Mouse (Mus musculus) erythroblast, embryonic 14.5 days (primary cell): Measurements from ENCODE around the gene Il31ra. TPM values are rescaled to one million over a fixed set of nuclear protein-coding genes. Genes with fewer than 3 reads are reported as not detected.

Experiments used
- H3K27me3 ChIP-seq: 2 replicates; pipeline ENCODE4 v1.6.1; 2012; ENCODE audit warnings: inconsistent platforms; ENCODE audit not compliant: control insufficient read depth
- H3K36me3 ChIP-seq: 2 replicates; pipeline ENCODE4 v1.6.1; 2012; ENCODE audit warnings: mild to moderate bottlenecking, inconsistent platforms; ENCODE audit not compliant: control insufficient read depth
- H3K4me1 ChIP-seq: 2 replicates; pipeline ENCODE4 v1.6.1; 2012; ENCODE audit warnings: inconsistent platforms; ENCODE audit not compliant: control insufficient read depth
- H3K4me3 ChIP-seq: replicated peaks from 2 replicates; pipeline ENCODE3; 2012; ENCODE audit warnings: moderate library complexity, mild to moderate bottlenecking, inconsistent platforms
- H3K9me3 ChIP-seq: 2 replicates; pipeline ENCODE4 v1.6.1; 2012; ENCODE audit warnings: low read length, inconsistent platforms, mixed read lengths; ENCODE audit not compliant: control insufficient read depth
- GATA1 ChIP-seq: IDR thresholded peaks from 2 replicates; pipeline ENCODE4 v1.6.1; 2012; ENCODE audit warnings: low read length, inconsistent platforms, mixed read lengths
- TAL1 ChIP-seq: IDR thresholded peaks from 3 replicates; pipeline ENCODE4 v1.6.1; 2012; ENCODE audit warnings: low read length, inconsistent platforms, mixed read lengths
- polyA plus RNA-seq: library from polyadenylated mRNA; stranded (reverse); fragments of >175 nt; gene quantifications from 2 replicates; pipeline ENCODE4 v1.2.3, GENCODE M21; 2012

Gene Il31ra
- polyA plus RNA-seq, 1 experiment, result not detected

DNA sequence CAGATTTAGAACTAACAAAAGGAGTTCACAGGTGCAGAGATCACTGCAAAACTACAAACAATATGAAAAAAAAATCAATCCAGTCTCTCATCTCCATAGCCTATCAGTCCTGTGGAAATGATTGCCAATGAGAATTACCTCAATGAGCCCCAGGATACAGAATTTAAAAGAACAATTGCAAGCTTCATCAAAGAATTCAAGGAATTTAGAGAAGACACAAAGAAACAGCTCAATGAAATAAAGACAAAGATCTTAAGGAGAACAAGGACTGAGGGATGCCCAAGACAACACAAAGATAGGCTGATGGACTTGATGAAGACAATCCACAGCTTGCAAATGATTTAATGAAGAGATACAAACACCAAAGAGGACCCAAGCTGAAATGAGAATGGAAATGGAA is 20.4 kb downstream of the Il31ra start:
- Histone ChIP-seq H3K27me3 (no peaks in the 10 kb centered on the region), H3K36me3 (no peaks in the 10 kb centered on the region), H3K9me3 (no peaks in the 10 kb centered on the region), H3K4me3 (no peak overlapping the region), H3K4me1 (no peaks in the 10 kb centered on the region)
- TF ChIP-seq TAL1 (no peak), GATA1 (no peak)

DNA sequence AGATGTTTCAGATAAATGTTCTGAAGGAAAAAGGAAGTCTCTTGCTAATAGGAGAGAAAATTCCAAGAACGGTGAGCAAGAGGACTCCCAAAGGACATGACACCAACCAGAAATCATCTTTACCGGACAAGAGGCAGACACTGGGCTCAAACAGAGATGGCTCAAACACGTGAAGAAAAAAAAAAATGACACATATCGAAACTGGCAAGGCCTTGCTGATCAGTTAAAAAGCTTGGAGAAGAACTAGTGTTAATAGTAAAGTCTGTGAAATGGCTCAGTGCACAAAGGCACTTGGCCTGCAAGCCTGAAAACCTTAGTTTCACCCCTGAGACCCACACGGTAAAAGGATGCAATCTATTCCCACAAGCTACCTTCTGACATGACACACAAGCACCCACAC is 23.4 kb downstream of the Il31ra start:
- Histone ChIP-seq H3K4me1 (no peaks in the 10 kb centered on the region), H3K36me3 (no peaks in the 10 kb centered on the region), H3K27me3 (no peaks in the 10 kb centered on the region), H3K9me3 (no peaks in the 10 kb centered on the region), H3K4me3 (no peak overlapping the region)
- TF ChIP-seq TAL1 (no peak), GATA1 (no peak)

DNA sequence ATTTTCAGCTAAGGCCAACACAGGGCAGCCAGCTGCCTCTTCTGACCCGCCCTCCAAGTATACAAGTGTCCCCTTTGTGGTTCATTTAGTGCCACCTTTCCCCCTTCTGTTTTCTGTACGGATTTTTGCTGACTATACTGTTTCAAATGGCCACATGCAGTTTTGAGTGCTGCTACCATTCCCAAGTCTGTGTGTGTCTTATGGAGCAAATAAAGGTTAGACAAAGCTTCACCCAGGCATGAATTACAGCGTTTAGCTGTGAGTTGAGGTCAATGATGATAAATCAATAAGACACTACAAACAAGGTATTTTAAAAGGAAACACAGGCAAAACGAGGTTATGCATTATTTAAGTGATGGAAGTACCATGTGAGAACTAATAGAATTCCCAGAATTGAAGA is 24.6 kb downstream of the Il31ra start:
- TF ChIP-seq GATA1 (no peak), TAL1 (no peak)
- Histone ChIP-seq H3K4me1 (no peaks in the 10 kb centered on the region), H3K27me3 (no peaks in the 10 kb centered on the region), H3K4me3 (no peak overlapping the region), H3K9me3 (no peaks in the 10 kb centered on the region), H3K36me3 (no peaks in the 10 kb centered on the region)

DNA sequence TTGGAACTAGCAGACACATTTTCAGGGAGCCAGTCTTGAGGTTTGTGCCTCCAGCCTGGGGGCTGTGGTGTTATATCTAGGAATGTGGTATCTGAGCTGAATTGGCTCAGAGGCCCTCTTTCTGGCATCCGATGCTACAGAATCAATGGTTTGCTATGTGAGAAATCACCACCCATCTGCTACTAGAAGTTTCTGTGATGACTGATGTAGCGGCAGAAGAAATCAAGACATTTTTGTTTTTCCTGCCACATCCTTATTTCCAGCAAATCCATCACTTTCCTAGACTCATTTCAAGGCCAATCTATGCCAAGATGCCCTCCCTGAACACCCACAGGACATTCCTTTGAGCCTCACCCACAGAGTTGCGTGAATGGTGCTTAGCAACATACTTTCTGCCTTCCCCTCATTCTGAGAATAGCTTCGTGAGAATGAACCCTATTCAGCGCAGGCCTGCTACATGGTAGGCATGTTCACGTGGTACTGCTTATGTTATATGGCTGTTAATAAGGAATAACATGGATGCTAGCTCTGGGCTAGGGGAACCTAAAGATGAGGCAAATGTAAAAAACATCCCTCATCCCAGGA is 33.5 kb downstream of the Il31ra start:
- Histone ChIP-seq H3K36me3 (no peaks in the 10 kb centered on the region), H3K9me3 (no peaks in the 10 kb centered on the region), H3K4me3 (no peak overlapping the region), H3K27me3 (no peaks in the 10 kb centered on the region; the same call in 1 of the 2 replicates), H3K4me1 (no peaks in the 10 kb centered on the region)
- no peak for TF ChIP-seq GATA1
- no peak for TF ChIP-seq TAL1

DNA sequence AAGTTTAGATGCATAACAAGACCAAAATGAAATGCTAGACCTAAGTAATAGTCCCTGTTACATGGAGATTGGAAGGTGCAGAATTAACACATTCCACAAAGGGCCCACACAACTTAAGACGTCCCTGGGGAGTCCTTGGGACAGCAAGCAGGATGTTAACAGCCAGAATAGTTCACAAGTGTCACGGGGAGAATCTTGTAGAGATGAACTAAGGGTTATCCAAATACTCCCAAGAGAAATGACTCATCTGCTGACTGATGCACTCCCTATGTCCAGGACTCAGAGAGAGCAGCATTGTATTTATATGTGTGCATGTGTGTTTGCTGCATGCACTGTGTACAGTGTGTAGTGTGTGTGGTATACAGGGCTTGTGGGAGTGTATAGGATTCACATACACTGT is 37.7 kb downstream of the Il31ra start:
- no peaks in the 10 kb centered on the region for H3K36me3 ChIP-seq
- no peaks in the 10 kb centered on the region for H3K4me1 ChIP-seq
- no peak for TF ChIP-seq TAL1
- no peak for TF ChIP-seq GATA1
- H3K27me3 ChIP-seq, result no peaks in the 10 kb centered on the region; the same call in 1 of the 2 replicates
- H3K4me3 ChIP-seq, result no peak overlapping the region
- no peaks in the 10 kb centered on the region for H3K9me3 ChIP-seq

DNA sequence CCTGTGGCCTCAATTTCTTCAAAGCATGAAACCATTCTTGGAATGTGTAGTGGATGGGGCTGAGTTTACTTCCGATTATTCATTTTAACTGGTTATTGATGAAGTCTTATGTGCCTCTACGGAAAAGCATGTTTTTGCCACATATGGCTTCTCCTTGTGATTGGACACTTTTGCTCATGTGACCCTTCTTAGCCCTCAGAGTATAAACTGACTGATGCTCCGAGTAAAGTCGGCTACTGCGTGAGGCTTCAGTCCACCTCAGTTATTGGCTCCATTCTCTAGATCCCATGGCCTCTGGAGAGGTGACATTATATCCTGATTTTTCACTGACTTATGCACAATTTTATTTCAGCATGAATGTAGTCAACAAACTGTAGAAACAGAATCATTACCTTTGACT is 40.9 kb downstream of the Il31ra start:
- Histone ChIP-seq H3K4me1 (no peaks in the 10 kb centered on the region), H3K9me3 (no peaks in the 10 kb centered on the region), H3K4me3 (no peak overlapping the region), H3K27me3 (no peaks in the 10 kb centered on the region), H3K36me3 (no peaks in the 10 kb centered on the region)
- TF ChIP-seq TAL1 (no peak), GATA1 (no peak)

DNA sequence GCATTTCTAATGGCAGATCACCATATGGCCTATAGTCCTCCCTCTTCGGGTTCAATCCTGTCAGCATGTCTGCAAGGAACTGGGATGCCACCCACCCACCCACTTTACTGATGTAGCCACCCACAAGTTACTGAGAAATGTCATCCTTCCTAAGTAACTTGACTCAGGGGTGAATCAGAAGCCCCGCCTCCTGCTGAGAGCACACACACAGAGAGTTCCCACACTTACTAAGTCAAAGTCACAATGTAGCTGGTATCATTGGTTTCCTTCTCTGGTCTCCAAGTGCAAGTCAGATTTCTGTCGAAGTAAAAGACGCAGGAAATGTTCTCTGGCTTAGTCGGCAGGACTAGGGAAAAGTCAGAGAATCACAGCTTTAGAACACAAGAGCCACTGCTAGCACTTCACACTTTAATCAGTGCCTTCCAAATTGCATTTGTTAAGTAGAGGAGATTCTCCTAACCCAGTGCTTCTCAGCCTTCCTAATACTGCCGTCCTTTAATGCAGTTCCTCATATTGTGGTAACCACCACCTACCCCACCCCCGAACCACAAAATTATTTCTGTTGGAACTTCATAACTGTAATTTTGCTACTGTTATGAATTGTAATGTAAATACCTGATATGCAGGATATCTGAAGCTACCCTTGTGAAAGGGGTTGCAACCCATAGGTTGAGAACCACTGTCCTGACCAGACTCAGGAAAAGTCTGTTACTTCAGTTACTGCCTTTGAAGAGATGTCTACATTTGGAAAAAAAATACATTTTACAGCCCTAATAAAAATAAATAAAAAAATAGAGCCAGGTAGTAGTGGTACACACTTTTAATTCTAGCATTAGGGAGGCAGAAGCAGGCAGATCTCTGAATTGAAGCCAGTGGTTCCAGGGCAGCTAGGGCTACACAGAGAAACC is 42.3 kb downstream of the Il31ra start:
- Histone ChIP-seq H3K27me3 (no peaks in the 10 kb centered on the region), H3K36me3 (no peaks in the 10 kb centered on the region), H3K9me3 (no peaks in the 10 kb centered on the region), H3K4me3 (no peak overlapping the region), H3K4me1 (no peaks in the 10 kb centered on the region)
- TF ChIP-seq TAL1, result no peak
- no peak for TF ChIP-seq GATA1

DNA sequence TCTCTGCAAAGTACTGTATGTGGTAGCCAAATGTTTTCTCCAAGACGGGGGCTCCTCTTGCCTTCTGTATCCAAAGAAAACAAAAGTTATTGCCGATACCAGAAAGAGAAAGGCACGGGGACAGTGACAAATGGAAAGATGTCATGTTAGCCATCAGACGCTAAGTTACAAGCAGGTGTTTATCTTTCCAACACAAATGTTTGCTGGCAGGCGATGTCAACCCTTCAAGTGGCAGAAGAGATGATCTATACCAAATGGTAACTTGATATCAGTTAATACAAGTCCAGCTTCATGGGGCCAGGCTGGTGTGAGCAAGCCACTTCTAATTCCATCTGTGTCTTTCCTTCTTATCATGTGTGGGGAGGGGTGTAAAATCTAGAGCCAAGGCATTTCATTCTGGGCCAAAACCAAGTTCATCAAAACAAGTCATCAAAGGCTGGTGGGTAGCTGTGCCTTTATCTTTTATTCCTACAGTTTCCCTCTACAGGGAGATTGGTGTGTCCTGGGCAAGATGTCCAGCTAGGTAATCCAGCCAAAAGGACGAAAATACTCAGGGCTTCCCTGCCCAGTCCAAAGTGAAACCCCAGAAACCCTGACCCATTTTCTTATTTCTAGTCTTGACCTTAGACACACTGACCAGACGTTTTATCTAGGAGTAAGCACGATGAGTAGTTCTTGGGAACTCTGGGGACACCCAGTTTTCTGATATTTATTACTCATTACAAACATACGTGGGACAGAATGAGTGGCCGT is 52.8 kb downstream of the Il31ra start:
- no peaks in the 10 kb centered on the region for H3K36me3 ChIP-seq
- peaks cover 12% of the 10 kb centered on the region for H3K4me1 ChIP-seq
- H3K27me3 ChIP-seq, result no peaks in the 10 kb centered on the region; the same call in 1 of the 2 replicates
- H3K9me3 ChIP-seq, result no peaks in the 10 kb centered on the region
- TF ChIP-seq GATA1 (no peak), TAL1 (no peak)
- no peak overlapping the region for H3K4me3 ChIP-seq

DNA sequence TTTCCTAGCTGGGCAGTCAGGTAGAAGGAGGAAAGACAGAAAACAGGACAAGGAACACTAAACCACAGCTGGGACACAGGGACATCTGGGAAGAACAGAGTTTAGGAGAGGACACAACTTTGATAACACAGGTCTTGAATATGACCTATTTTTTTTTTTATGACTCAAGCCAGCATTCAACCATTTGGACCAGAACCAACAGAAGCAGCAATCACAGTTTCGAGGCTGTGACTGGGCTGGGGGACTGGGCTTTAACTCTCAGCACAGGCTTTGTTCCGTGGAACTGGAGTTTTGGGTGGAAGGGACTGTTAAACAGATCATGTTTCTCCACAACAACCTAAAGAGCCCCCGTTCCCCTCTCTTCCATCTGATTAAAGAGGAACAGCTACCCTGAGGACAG is 53.5 kb downstream of the Il31ra start:
- H3K4me1 ChIP-seq, result peaks cover 12% of the 10 kb centered on the region
- TF ChIP-seq GATA1 (no peak), TAL1 (no peak)
- no peaks in the 10 kb centered on the region for H3K36me3 ChIP-seq
- no peaks in the 10 kb centered on the region for H3K9me3 ChIP-seq
- no peaks in the 10 kb centered on the region; the same call in 1 of the 2 replicates for H3K27me3 ChIP-seq
- no peak overlapping the region for H3K4me3 ChIP-seq
